In the genomic region with DNA sequence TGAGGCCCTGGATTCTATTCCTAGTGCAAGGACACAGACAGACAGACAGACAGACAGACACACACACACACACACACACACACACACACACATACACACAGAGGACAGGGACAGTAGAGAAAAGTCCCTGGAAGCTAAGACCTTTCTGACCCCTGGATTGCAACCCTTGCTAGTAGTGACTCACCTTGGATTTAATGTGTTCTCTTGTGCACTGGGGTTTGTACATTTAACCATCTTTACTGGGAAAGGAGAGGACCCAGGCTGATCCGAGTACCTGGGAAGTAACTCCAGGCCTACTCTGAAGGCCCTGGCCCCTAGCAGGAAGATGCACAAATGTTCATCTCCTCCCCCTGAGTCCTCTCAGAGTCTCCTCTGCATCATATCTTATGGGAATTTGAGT, we compare ENCODE assay signal across 20 mouse cellular contexts. TPM values are rescaled to one million over a fixed set of nuclear protein-coding genes. Genes with fewer than 3 reads are reported as not detected.
A peak's percentile ranks its signal among the peaks of the same experiment; 100 is the strongest.
DNase-seq lines count a peak whose midpoint lies in the region; ATAC-seq and TF ChIP-seq lines count a peak whose summit lies in the region.
"Had no signal": no experiment of that assay in that cellular context is flagged by ENCODE, and none has a peak within 500 bp of the region (broad histone marks: within the 10 kb centered on the region; RNA-seq: fewer than 3 reads in every experiment).

No protein-coding gene starts in this region.

- TF ChIP-seq POLR2A in kidney, adult 2 months (IDR thresholded peaks at IDR 0.05; ENCODE audit: low read depth, low read length), result no peak
- TF ChIP-seq POLR2A in limb, embryonic 14.5 days (IDR thresholded peaks at IDR 0.05; ENCODE audit: borderline replicate concordance, extremely low read depth, insufficient read depth, insufficient read length), result no peak

- WGBS in kidney, adult 2 months, result 89% methylated on average over 1 of the region's 1 CpGs
- WGBS in embryonic facial prominence, embryonic 12.5 days, result 50% methylated on average over 1 of the region's 1 CpGs
- 62% methylated on average over 1 of the region's 1 CpGs for whole genome bisulfite sequencing in limb, embryonic 14.5 days

- TF ChIP-seq CTCF in kidney, adult 2 months (conservative IDR thresholded peaks at IDR 0.05; ENCODE audit: insufficient read depth, insufficient read length, low read depth, low read length), result no peak

- peak overlapping the region; percentile 44 for H3K27ac ChIP-seq in kidney, adult 2 months (ENCODE audit: insufficient read depth, low read depth, low read length)
- peak overlapping the region; percentile 85 for H3K27ac ChIP-seq in embryonic facial prominence, embryonic 12.5 days
- H3K27ac ChIP-seq in limb, embryonic 14.5 days (replicated peaks; ENCODE audit: low read depth, low read length), result 0 out of 2 replicates have a peak overlapping the region, but pooled peaks have one; percentile 13
- H3K27ac ChIP-seq: forebrain, embryonic 12.5 days; stomach, embryonic 15.5 days had no signal

- no peaks in the 10 kb centered on the region for H3K36me3 ChIP-seq in kidney, adult 2 months (ENCODE audit: control insufficient read depth, insufficient read depth, low read length)
- H3K36me3 ChIP-seq in embryonic facial prominence, embryonic 12.5 days, result no peaks in the 10 kb centered on the region
- H3K36me3 ChIP-seq in limb, embryonic 14.5 days (ENCODE audit: control insufficient read depth, insufficient read depth, low read length), result no peaks in the 10 kb centered on the region
- H3K36me3 ChIP-seq: forebrain, embryonic 12.5 days; heart, embryonic 12.5 days; midbrain, embryonic 10.5 days; stomach, embryonic 15.5 days had no signal

- no peak overlapping the region for H3K4me3 ChIP-seq in kidney, adult 2 months (ENCODE audit: insufficient read depth, low read depth, low read length)
- H3K4me3 ChIP-seq in embryonic facial prominence, embryonic 12.5 days, result no peak overlapping the region
- no peak overlapping the region for H3K4me3 ChIP-seq in limb, embryonic 14.5 days (replicated peaks; ENCODE audit: low read length)
- H3K4me3 ChIP-seq: forebrain, embryonic 12.5 days; heart, embryonic 12.5 days; midbrain, embryonic 10.5 days; stomach, embryonic 15.5 days had no signal

- H3K9me3 ChIP-seq in embryonic facial prominence, embryonic 12.5 days, result no peaks in the 10 kb centered on the region
- no peaks in the 10 kb centered on the region for H3K9me3 ChIP-seq in limb, embryonic 14.5 days (ENCODE audit: control insufficient read depth, low read length)
- H3K9me3 ChIP-seq: forebrain, embryonic 12.5 days; heart, embryonic 12.5 days; midbrain, embryonic 10.5 days; stomach, embryonic 15.5 days had no signal

- peaks cover 11% of the 10 kb centered on the region; the same call in 1 of the 2 replicates for H3K4me1 ChIP-seq in kidney, adult 2 months (ENCODE audit: control insufficient read depth, insufficient read depth, low read length)
- peaks cover 20% of the 10 kb centered on the region for H3K4me1 ChIP-seq in embryonic facial prominence, embryonic 12.5 days
- H3K4me1 ChIP-seq in limb, embryonic 14.5 days (ENCODE audit: control insufficient read depth, insufficient read depth, low read length), result peaks cover 13% of the 10 kb centered on the region

- H3K9ac ChIP-seq in embryonic facial prominence, embryonic 12.5 days, result no peak overlapping the region
- H3K9ac ChIP-seq in limb, embryonic 14.5 days (ENCODE audit: low read depth, low read length, severe bottlenecking), result no peak overlapping the region
- H3K9ac ChIP-seq: forebrain, embryonic 12.5 days; heart, embryonic 12.5 days; liver, postnatal 0 days; stomach, embryonic 15.5 days had no signal

- no peak for ATAC-seq in embryonic facial prominence, embryonic 12.5 days (ENCODE audit: insufficient number of reproducible peaks, insufficient read depth, low FRiP score, low TSS enrichment)
- ATAC-seq in limb, embryonic 14.5 days (ENCODE audit: low FRiP score, low read depth), result no peak
- ATAC-seq: intestine, postnatal 0 days; liver, postnatal 0 days had no signal

- H3K27me3 ChIP-seq in kidney, adult 2 months (replicated peaks; ENCODE audit: control insufficient read depth, insufficient read depth, low read length), result no peaks in the 10 kb centered on the region
- H3K27me3 ChIP-seq in embryonic facial prominence, embryonic 12.5 days, result peaks cover 20% of the 10 kb centered on the region
- peaks cover 5% of the 10 kb centered on the region for H3K27me3 ChIP-seq in limb, embryonic 14.5 days (ENCODE audit: control insufficient read depth, insufficient read depth, low read length)

- peak; percentile 31 to 79 for DNase-seq in adrenal gland, adult (ENCODE audit: inconsistent age in 2 of 2, low spot score in 1 of 2)
- DNase-seq in adrenal gland, postnatal 36 days, result no peak
- DNase-seq in kidney, adult 2 months, result no peak
- DNase-seq in kidney, postnatal 14 days, result no peak
- no peak for DNase-seq in limb, embryonic 14.5 days (ENCODE audit: low spot score)
- no peak for DNase-seq in left cerebral cortex, adult 9 months (ENCODE audit: low spot score in 2 of 2)
- DNase-seq in adipocyte (ENCODE audit: low spot score), result no peak
- DNase-seq: cerebellum, adult 2 months; cerebellum, postnatal 36 days; liver, postnatal 0 days; lung, postnatal 10 days; thymus, adult 2 months had no signal

- H3K4me2 ChIP-seq in embryonic facial prominence, embryonic 12.5 days (replicated peaks), result peak overlapping the region; percentile 40; the same call in 1 of the 2 replicates
- H3K4me2 ChIP-seq in limb, embryonic 14.5 days (replicated peaks; ENCODE audit: low read depth, low read length, severe bottlenecking), result no peak overlapping the region

RNA-seq across cellular contexts. Expression of a gene that starts 7.4 kb away (rescaled TPM):
- 100 to 1,000 TPM; 317 to 479 TPM for total RNA-seq in adrenal gland, postnatal 36 days (2021)
- 152 and 161 TPM in 2 replicates for polyA plus RNA-seq in kidney, adult 2 months (2012; rRNA removed)
- polyA plus RNA-seq in embryonic facial prominence, embryonic 12.5 days (2016; fragmentation: Nextera tagmentation; extraction: Ambion mirVana), result 0.98 and 1.5 TPM in 2 replicates
- 2.3 TPM in 2 replicates for polyA plus RNA-seq in limb, embryonic 14.5 days (2012; rRNA removed)
- 2.2 and 2.5 TPM in 2 replicates for polyA plus RNA-seq in limb, embryonic 14.5 days (2014; fragmentation: Nextera tagmentation; extraction: Ambion mirVana)
- total RNA-seq: liver, adult 2 months; neutrophil, adult 5-6 weeks had no signal

RNA-seq across cellular contexts. Expression of a gene that starts 55.2 kb away (rescaled TPM):
- 10 to 100 TPM; 88.7 to 92.7 TPM for total RNA-seq in adrenal gland, postnatal 36 days (2021)
- 40.4 and 47.1 TPM in 2 replicates for polyA plus RNA-seq in kidney, adult 2 months (2012; rRNA removed)
- 60.5 and 61.0 TPM in 2 replicates for polyA plus RNA-seq in embryonic facial prominence, embryonic 12.5 days (2016; fragmentation: Nextera tagmentation; extraction: Ambion mirVana)
- polyA plus RNA-seq in limb, embryonic 14.5 days (2012; rRNA removed), result 64.0 and 65.6 TPM in 2 replicates
- 47.7 and 57.5 TPM in 2 replicates for polyA plus RNA-seq in limb, embryonic 14.5 days (2014; fragmentation: Nextera tagmentation; extraction: Ambion mirVana)

RNA-seq across cellular contexts. Expression of a gene that starts 57.9 kb away (rescaled TPM):
- 10 to 100 TPM; 86.8 to 90.0 TPM for total RNA-seq in adrenal gland, postnatal 36 days (2021)
- polyA plus RNA-seq in kidney, adult 2 months (2012; rRNA removed), result 33.0 and 42.7 TPM in 2 replicates
- 179 and 182 TPM in 2 replicates for polyA plus RNA-seq in embryonic facial prominence, embryonic 12.5 days (2016; fragmentation: Nextera tagmentation; extraction: Ambion mirVana)
- 84.7 and 118 TPM in 2 replicates for polyA plus RNA-seq in limb, embryonic 14.5 days (2012; rRNA removed)
- polyA plus RNA-seq in limb, embryonic 14.5 days (2014; fragmentation: Nextera tagmentation; extraction: Ambion mirVana), result 139 and 144 TPM in 2 replicates

Comparison
In these comparisons a context has a peak if more than half of its experiments do, and no peak if none do; other contexts are left out.
1. DNase-seq: peak in adrenal gland, adult (2 of 2); none in adrenal gland, postnatal 36 days (0 of 2), kidney, adult 2 months (single experiment), kidney, postnatal 14 days (single experiment), limb, embryonic 14.5 days (single experiment), left cerebral cortex, adult 9 months (0 of 2) and adipocyte (single experiment).
2. H3K27ac ChIP-seq: peak in every context shown above with its lines; median percentile 85 in embryonic facial prominence, embryonic 12.5 days; 44 in kidney, adult 2 months; 13 in limb, embryonic 14.5 days.
3. RNA of a gene that starts 7.4 kb away (polyA plus RNA-seq): 152 to 161 TPM in kidney, adult 2 months; 2.2 to 2.5 TPM in limb, embryonic 14.5 days and 0.98 to 1.5 TPM in embryonic facial prominence, embryonic 12.5 days; every median in the first group is over 10 times any median in the second.